Mouse (Mus musculus) intestine, embryonic 14.5 days (tissue): ENCODE measurements around the gene Gm29609. TPM values are rescaled to one million over a fixed set of nuclear protein-coding genes. Genes with fewer than 3 reads are reported as not detected.

ENCODE experiments used
- polyA plus RNA-seq: library from polyadenylated mRNA; unstranded; fragments of >200 nt; fragmentation: Nextera tagmentation; extraction: Ambion mirVana; gene quantifications from 2 replicates; pipeline ENCODE4 v1.2.1, GENCODE M21; 2014

The Gm29609 gene
- polyA plus RNA-seq, 1 experiment from 2014 or later, result 1.3 TPM

Other genes starting within 250 kb of the Gm29609 start
- 10.3 and 14.2 TPM in 2 replicates for gene Cgref1, start 234.3 kb downstream of the Gm29609 start, polyA plus RNA-seq
- gene Preb, start 219.6 kb downstream of the Gm29609 start, polyA plus RNA-seq, result 110 and 119 TPM in 2 replicates
- 0.42 and 0.68 TPM in 2 replicates for gene Tcf23, start 211.2 kb downstream of the Gm29609 start, polyA plus RNA-seq
- 170 and 178 TPM in 2 replicates for gene Atraid, start 131.6 kb downstream of the Gm29609 start, polyA plus RNA-seq
- gene Slc5a6, start 131.0 kb downstream of the Gm29609 start, polyA plus RNA-seq, result 12.2 and 12.3 TPM in 2 replicates
- gene Cad, start 125.1 kb downstream of the Gm29609 start, polyA plus RNA-seq, result 31.2 and 32.4 TPM in 2 replicates
- not detected in 2 replicates for gene Dnajc5g, start 73.6 kb downstream of the Gm29609 start, polyA plus RNA-seq
- gene Slc30a3, start 71.7 kb downstream of the Gm29609 start, polyA plus RNA-seq, result 0.20 and 0.23 TPM in 2 replicates
- not detected in 2 replicates for gene Trim54, start 63.2 kb downstream of the Gm29609 start, polyA plus RNA-seq
- gene Ucn, start 41.1 kb downstream of the Gm29609 start, polyA plus RNA-seq, result not detected in 2 replicates
- 62.2 and 72.5 TPM in 2 replicates for gene Mpv17, start 25.7 kb downstream of the Gm29609 start, polyA plus RNA-seq
- 70.3 and 74.9 TPM in 2 replicates for gene Gtf3c2, start 233 bp upstream of the Gm29609 start, polyA plus RNA-seq
- gene Snx17, start 13.3 kb upstream of the Gm29609 start, polyA plus RNA-seq, result 127 and 134 TPM in 2 replicates
- gene Eif2b4, start 13.5 kb upstream of the Gm29609 start, polyA plus RNA-seq, result 63.6 and 65.0 TPM in 2 replicates
- 5.1 and 5.2 TPM in 2 replicates for gene Zfp513, start 22.4 kb upstream of the Gm29609 start, polyA plus RNA-seq
- gene Ppm1g, start 40.8 kb upstream of the Gm29609 start, polyA plus RNA-seq, result 139 and 145 TPM in 2 replicates
- 138 and 158 TPM in 2 replicates for gene Nrbp1, start 61.0 kb upstream of the Gm29609 start, polyA plus RNA-seq
- gene Gm9970, start 61.3 kb upstream of the Gm29609 start, polyA plus RNA-seq, result 0.48 and 0.60 TPM in 2 replicates
- gene Krtcap3, start 71.8 kb upstream of the Gm29609 start, polyA plus RNA-seq, result 59.4 and 71.9 TPM in 2 replicates
- 29.5 and 30.6 TPM in 2 replicates for gene Ift172, start 111.2 kb upstream of the Gm29609 start, polyA plus RNA-seq
- 39.9 and 41.9 TPM in 2 replicates for gene Fndc4, start 116.2 kb upstream of the Gm29609 start, polyA plus RNA-seq
- gene Gckr, start 117.5 kb upstream of the Gm29609 start, polyA plus RNA-seq, result 0.42 and 0.60 TPM in 2 replicates